Mouse (Mus musculus): Measurements from ENCODE around the gene Fam208b. TPM values are rescaled to one million over a fixed set of nuclear protein-coding genes. Genes with fewer than 3 reads are reported as not detected.

Gene Fam208b
- polyA plus RNA-seq, 1 experiment from 2014 or later = 30.3 TPM

- Histone ChIP-seq H3K36me3 (ENCODE audit: control insufficient read depth, insufficient read depth, low read length) (no peaks in the 10 kb centered on the region), H3K4me2 (ENCODE audit: low read depth, low read length, severe bottlenecking) (peak overlapping the region; percentile 72), H3K4me3 (ENCODE audit: low read depth, low read length) (peak overlapping the region; percentile 87), H3K9me3 (ENCODE audit: control insufficient read depth, low read length) (no peaks in the 10 kb centered on the region), H3K27me3 (ENCODE audit: control insufficient read depth, insufficient read depth, low read length) (no peaks in the 10 kb centered on the region), H3K4me1 (replicated peaks; ENCODE audit: control insufficient read depth, insufficient read depth, low read length) (0 out of 2 replicates have a peak, but pooled peaks cover 2% of the 10 kb centered on the region), H3K9ac (ENCODE audit: low read length) (peak overlapping the region; percentile 87), H3K27ac (ENCODE audit: low read depth, low read length) (peak overlapping the region; percentile 87)
- WGBS = under 1% methylated on average over 48 of the region's 50 CpGs
- DNase-seq (ENCODE audit: low spot score) (peak; percentile 74), ATAC-seq (replicated peaks; ENCODE audit: low FRiP score) (peak; percentile 55)
These were observed 652 bp downstream of the Fam208b start for GRCm38 (mm10) chr13:3610118-3610794.

- ATAC-seq (replicated peaks; ENCODE audit: low FRiP score) (no peak), DNase-seq (ENCODE audit: low spot score) (no peak)
- Histone ChIP-seq H3K27ac (ENCODE audit: low read depth, low read length) (no peak overlapping the region), H3K9me3 (ENCODE audit: control insufficient read depth, low read length) (no peaks in the 10 kb centered on the region), H3K4me1 (replicated peaks; ENCODE audit: control insufficient read depth, insufficient read depth, low read length) (0 out of 2 replicates have a peak, but pooled peaks cover 2% of the 10 kb centered on the region), H3K27me3 (ENCODE audit: control insufficient read depth, insufficient read depth, low read length) (no peaks in the 10 kb centered on the region), H3K4me3 (ENCODE audit: low read depth, low read length) (peak overlapping the region; percentile 87), H3K4me2 (ENCODE audit: low read depth, low read length, severe bottlenecking) (peak overlapping the region; percentile 72), H3K9ac (ENCODE audit: low read length) (peak overlapping the region; percentile 87), H3K36me3 (ENCODE audit: control insufficient read depth, insufficient read depth, low read length) (no peaks in the 10 kb centered on the region)
- 23% methylated on average over 8 of the region's 8 CpGs for WGBS
These were observed 1.2 kb downstream of the Fam208b start for GRCm38 (mm10) chr13:3609780-3610117.

GRCm38 (mm10) chr13:3596232-3596631, 14.7 kb downstream of the Fam208b start:
- ATAC-seq (replicated peaks; ENCODE audit: low FRiP score) = no peak
- H3K27ac ChIP-seq (ENCODE audit: low read depth, low read length) = no peak overlapping the region
- H3K27me3 ChIP-seq (ENCODE audit: control insufficient read depth, insufficient read depth, low read length) = no peaks in the 10 kb centered on the region
- no peaks in the 10 kb centered on the region; the same call in 1 of the 2 replicates for H3K36me3 ChIP-seq (ENCODE audit: control insufficient read depth, insufficient read depth, low read length)
- H3K9ac ChIP-seq (ENCODE audit: low read length) = no peak overlapping the region
- H3K4me2 ChIP-seq (ENCODE audit: low read depth, low read length, severe bottlenecking) = no peak overlapping the region
- no peak overlapping the region for H3K4me3 ChIP-seq (ENCODE audit: low read depth, low read length)
- no peaks in the 10 kb centered on the region for H3K4me1 ChIP-seq (replicated peaks; ENCODE audit: control insufficient read depth, insufficient read depth, low read length)
- 96% methylated on average over 6 of the region's 6 CpGs for WGBS
- H3K9me3 ChIP-seq (ENCODE audit: control insufficient read depth, low read length) = no peaks in the 10 kb centered on the region
- no peak for DNase-seq (ENCODE audit: low spot score)

GRCm38 (mm10) chr13:3594311-3594710, 16.6 kb downstream of the Fam208b start:
- H3K4me1 ChIP-seq (replicated peaks; ENCODE audit: control insufficient read depth, insufficient read depth, low read length) = no peaks in the 10 kb centered on the region
- H3K27ac ChIP-seq (ENCODE audit: low read depth, low read length) = no peak overlapping the region
- H3K4me3 ChIP-seq (ENCODE audit: low read depth, low read length) = no peak overlapping the region
- no peak overlapping the region for H3K4me2 ChIP-seq (ENCODE audit: low read depth, low read length, severe bottlenecking)
- H3K27me3 ChIP-seq (ENCODE audit: control insufficient read depth, insufficient read depth, low read length) = no peaks in the 10 kb centered on the region
- peaks cover 3% of the 10 kb centered on the region; the same call in 1 of the 2 replicates for H3K36me3 ChIP-seq (ENCODE audit: control insufficient read depth, insufficient read depth, low read length)
- WGBS = 89% methylated on average over 1 of the region's 1 CpGs
- DNase-seq (ENCODE audit: low spot score) (no peak), ATAC-seq (replicated peaks; ENCODE audit: low FRiP score) (no peak)
- H3K9ac ChIP-seq (ENCODE audit: low read length) = no peak overlapping the region
- no peaks in the 10 kb centered on the region for H3K9me3 ChIP-seq (ENCODE audit: control insufficient read depth, low read length)

GRCm38 (mm10) chr13:3590789-3591188, 20.1 kb downstream of the Fam208b start:
- Histone ChIP-seq H3K9ac (ENCODE audit: low read length) (no peak overlapping the region), H3K36me3 (ENCODE audit: control insufficient read depth, insufficient read depth, low read length) (peaks cover 3% of the 10 kb centered on the region; the same call in 1 of the 2 replicates), H3K4me1 (replicated peaks; ENCODE audit: control insufficient read depth, insufficient read depth, low read length) (no peaks in the 10 kb centered on the region), H3K9me3 (ENCODE audit: control insufficient read depth, low read length) (no peaks in the 10 kb centered on the region), H3K27me3 (ENCODE audit: control insufficient read depth, insufficient read depth, low read length) (no peaks in the 10 kb centered on the region), H3K4me3 (ENCODE audit: low read depth, low read length) (no peak overlapping the region), H3K4me2 (ENCODE audit: low read depth, low read length, severe bottlenecking) (no peak overlapping the region), H3K27ac (ENCODE audit: low read depth, low read length) (no peak overlapping the region)
- DNase-seq (ENCODE audit: low spot score) (no peak), ATAC-seq (replicated peaks; ENCODE audit: low FRiP score) (no peak)
- 94% methylated on average over 3 of the region's 3 CpGs for WGBS

- peaks cover 9% of the 10 kb centered on the region for H3K36me3 ChIP-seq (ENCODE audit: control insufficient read depth, insufficient read depth, low read length)
- no peaks in the 10 kb centered on the region for H3K27me3 ChIP-seq (ENCODE audit: control insufficient read depth, insufficient read depth, low read length)
- no peak overlapping the region for H3K27ac ChIP-seq (ENCODE audit: low read depth, low read length)
- no peaks in the 10 kb centered on the region for H3K4me1 ChIP-seq (replicated peaks; ENCODE audit: control insufficient read depth, insufficient read depth, low read length)
- no peak overlapping the region for H3K4me3 ChIP-seq (ENCODE audit: low read depth, low read length)
- H3K4me2 ChIP-seq (ENCODE audit: low read depth, low read length, severe bottlenecking) = no peak overlapping the region
- 91% methylated on average over 2 of the region's 2 CpGs for WGBS
- H3K9me3 ChIP-seq (ENCODE audit: control insufficient read depth, low read length) = no peaks in the 10 kb centered on the region
- ATAC-seq (replicated peaks; ENCODE audit: low FRiP score) (no peak), DNase-seq (ENCODE audit: low spot score) (no peak)
- H3K9ac ChIP-seq (ENCODE audit: low read length) = no peak overlapping the region
These were observed 47.0 kb downstream of the Fam208b start for GRCm38 (mm10) chr13:3563953-3564352.

- Histone ChIP-seq H3K4me1 (replicated peaks; ENCODE audit: control insufficient read depth, insufficient read depth, low read length) (no peaks in the 10 kb centered on the region), H3K9ac (ENCODE audit: low read length) (no peak overlapping the region), H3K27ac (ENCODE audit: low read depth, low read length) (no peak overlapping the region), H3K36me3 (ENCODE audit: control insufficient read depth, insufficient read depth, low read length) (peaks cover 6% of the 10 kb centered on the region), H3K9me3 (ENCODE audit: control insufficient read depth, low read length) (no peaks in the 10 kb centered on the region), H3K4me2 (ENCODE audit: low read depth, low read length, severe bottlenecking) (no peak overlapping the region), H3K4me3 (ENCODE audit: low read depth, low read length) (no peak overlapping the region), H3K27me3 (ENCODE audit: control insufficient read depth, insufficient read depth, low read length) (no peaks in the 10 kb centered on the region)
- no peak for ATAC-seq (replicated peaks; ENCODE audit: low FRiP score)
- 91% methylated on average over 1 of the region's 1 CpGs for WGBS
- no peak for DNase-seq (ENCODE audit: low spot score)
These were observed 47.8 kb downstream of the Fam208b start for GRCm38 (mm10) chr13:3563130-3563529.

GRCm38 (mm10) chr13:3547856-3548255, 63.1 kb downstream of the Fam208b start:
- 93% methylated on average over 6 of the region's 6 CpGs for WGBS
- Histone ChIP-seq H3K4me3 (ENCODE audit: low read depth, low read length) (no peak overlapping the region), H3K4me1 (replicated peaks; ENCODE audit: control insufficient read depth, insufficient read depth, low read length) (no peaks in the 10 kb centered on the region), H3K36me3 (ENCODE audit: control insufficient read depth, insufficient read depth, low read length) (no peaks in the 10 kb centered on the region; the same call in 1 of the 2 replicates), H3K27me3 (ENCODE audit: control insufficient read depth, insufficient read depth, low read length) (no peaks in the 10 kb centered on the region), H3K9ac (ENCODE audit: low read length) (no peak overlapping the region), H3K4me2 (ENCODE audit: low read depth, low read length, severe bottlenecking) (no peak overlapping the region), H3K9me3 (ENCODE audit: control insufficient read depth, low read length) (no peaks in the 10 kb centered on the region), H3K27ac (ENCODE audit: low read depth, low read length) (no peak overlapping the region)
- ATAC-seq (replicated peaks; ENCODE audit: low FRiP score) = no peak
- no peak for DNase-seq (ENCODE audit: low spot score)

- Histone ChIP-seq H3K36me3 (ENCODE audit: control insufficient read depth, insufficient read depth, low read length) (no peaks in the 10 kb centered on the region; the same call in 1 of the 2 replicates), H3K4me3 (ENCODE audit: low read depth, low read length) (no peak overlapping the region), H3K27ac (ENCODE audit: low read depth, low read length) (no peak overlapping the region), H3K9ac (ENCODE audit: low read length) (no peak overlapping the region), H3K27me3 (ENCODE audit: control insufficient read depth, insufficient read depth, low read length) (no peaks in the 10 kb centered on the region), H3K9me3 (ENCODE audit: control insufficient read depth, low read length) (no peaks in the 10 kb centered on the region), H3K4me1 (replicated peaks; ENCODE audit: control insufficient read depth, insufficient read depth, low read length) (no peaks in the 10 kb centered on the region), H3K4me2 (ENCODE audit: low read depth, low read length, severe bottlenecking) (no peak overlapping the region)
- DNase-seq (ENCODE audit: low spot score) (no peak), ATAC-seq (replicated peaks; ENCODE audit: low FRiP score) (no peak)
- 89% methylated on average over 3 of the region's 3 CpGs for WGBS
These were observed 63.5 kb downstream of the Fam208b start for GRCm38 (mm10) chr13:3547410-3547809.
